Mouse (Mus musculus) neural tube, embryonic 12.5 days (tissue): ENCODE measurements at regions not wholly inside any gene's neighbourhood (a gene's known extent, or its start where the extent isn't known, plus 50 kb on each side); places are given as distances from the start of the nearest gene placed in this dataset.

Source experiments
- ATAC-seq: fragments of 200-750 bp; cut with Nextera tagmentation; 2 replicates; pipeline ENCODE4 v1.8.0; 2017; ENCODE audit warnings: low read depth, mild to moderate bottlenecking, moderate TSS enrichment, moderate library complexity; ENCODE audit not compliant: low FRiP score
- H3K27ac ChIP-seq: fragments of 300-500 bp; sonication (generic); 2 replicates; pipeline ENCODE4 v1.5.1; 2016
- H3K27me3 ChIP-seq: fragments of 300-500 bp; sonication (generic); replicated peaks from 2 replicates; pipeline ENCODE4 v1.6.1; 2016; ENCODE audit warnings: mild to moderate bottlenecking
- H3K36me3 ChIP-seq: fragments of 300-500 bp; sonication (generic); 2 replicates; pipeline ENCODE4 v1.6.1; 2016; ENCODE audit warnings: mild to moderate bottlenecking
- H3K4me1 ChIP-seq: fragments of 300-500 bp; sonication (generic); 2 replicates; pipeline ENCODE4 v1.6.1; 2016
- H3K4me2 ChIP-seq: fragments of 300-500 bp; sonication (generic); replicated peaks from 2 replicates; pipeline ENCODE4 v1.6.1; 2016; ENCODE audit warnings: mild to moderate bottlenecking
- H3K4me3 ChIP-seq: fragments of 300-500 bp; sonication (generic); 2 replicates; pipeline ENCODE4 v1.5.1; 2016
- H3K9ac ChIP-seq: fragments of 300-500 bp; sonication (generic); 2 replicates; pipeline ENCODE4 v1.6.1; 2016; ENCODE audit warnings: mild to moderate bottlenecking
- H3K9me3 ChIP-seq: fragments of 300-500 bp; sonication (generic); 2 replicates; pipeline ENCODE4 v1.6.1; 2016; ENCODE audit warnings: mild to moderate bottlenecking
- WGBS: fragments of 180-500 bp; shearing (Covaris S2); methylation state at CpG from one replicate; pipeline ENCODE4 v1.1.7; 2016; 5-methylcytosine and 5-hydroxymethylcytosine counted together

DNA sequence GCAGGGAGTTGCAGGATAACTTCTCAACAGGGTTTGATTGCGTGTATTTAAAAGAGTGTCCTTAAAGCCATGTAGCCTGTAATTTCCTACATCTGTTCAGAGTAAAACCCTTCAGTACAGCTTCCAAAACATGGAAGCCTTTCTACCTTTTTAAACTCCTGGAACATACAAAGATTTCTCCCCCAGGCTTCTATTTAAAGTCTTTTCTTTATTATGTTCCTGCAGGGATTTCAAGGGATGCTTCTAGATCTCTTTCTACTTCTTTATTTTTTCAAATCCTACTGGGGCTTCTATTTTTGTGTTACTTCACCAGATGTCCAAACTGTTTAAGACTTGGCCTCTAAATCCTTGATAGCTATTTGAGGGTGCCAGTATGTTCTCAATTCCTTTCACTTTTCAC is 196.2 kb downstream of the Anxa1 start:
- whole genome bisulfite sequencing, result 88% methylated on average over 1 of the region's 1 CpGs
- H3K4me3 ChIP-seq, result no peak overlapping the region
- no peak overlapping the region for H3K9ac ChIP-seq
- H3K27me3 ChIP-seq, result no peaks in the 10 kb centered on the region
- H3K4me1 ChIP-seq, result no peaks in the 10 kb centered on the region
- no peak overlapping the region for H3K4me2 ChIP-seq
- H3K27ac ChIP-seq, result no peak overlapping the region
- no peaks in the 10 kb centered on the region for H3K9me3 ChIP-seq
- no peaks in the 10 kb centered on the region for H3K36me3 ChIP-seq
- no peak for ATAC-seq

DNA sequence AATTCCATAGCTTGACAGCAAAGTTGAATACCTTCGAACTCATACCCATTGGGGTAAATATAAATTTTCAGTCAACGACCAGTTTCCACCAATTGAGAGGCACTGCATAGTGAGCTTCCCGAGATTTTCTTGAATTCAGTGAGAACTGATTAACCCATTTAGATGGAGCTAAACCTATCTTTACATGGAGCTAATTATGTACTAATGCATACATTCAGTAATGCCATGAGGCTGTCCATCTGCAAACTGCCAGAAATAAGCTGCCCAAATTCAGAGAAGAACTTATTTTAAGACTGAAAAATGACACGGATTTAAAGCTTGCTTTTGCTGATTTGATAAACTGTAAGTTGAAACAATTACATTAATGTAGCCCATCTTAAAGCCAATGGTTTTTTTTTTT is 208.9 kb downstream of the Anxa1 start:
- H3K4me2 ChIP-seq, result no peak overlapping the region
- no peak overlapping the region for H3K4me3 ChIP-seq
- no peak overlapping the region for H3K9ac ChIP-seq
- no peak overlapping the region for H3K27ac ChIP-seq
- 89% methylated on average over 4 of the region's 4 CpGs for WGBS
- no peaks in the 10 kb centered on the region for H3K27me3 ChIP-seq
- no peak for ATAC-seq
- no peaks in the 10 kb centered on the region for H3K4me1 ChIP-seq
- H3K9me3 ChIP-seq, result no peaks in the 10 kb centered on the region
- no peaks in the 10 kb centered on the region for H3K36me3 ChIP-seq

DNA sequence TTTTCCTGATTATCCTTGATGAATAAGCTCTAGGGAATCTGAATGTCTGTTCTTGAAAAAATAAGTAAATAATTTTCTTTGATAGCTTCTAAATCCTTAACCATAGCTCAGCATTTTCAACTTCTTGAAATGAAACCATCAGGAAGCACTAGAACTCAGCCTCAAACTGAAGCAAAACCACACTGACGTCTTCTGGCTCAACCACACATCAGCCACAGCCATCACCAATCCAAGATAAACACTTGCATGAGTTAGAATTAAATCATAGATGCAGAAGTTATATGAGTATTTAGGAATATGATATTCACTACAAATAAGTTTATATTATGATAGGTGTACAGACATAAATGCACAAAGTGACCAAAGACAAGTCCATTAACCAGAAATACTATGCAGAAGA is 229.2 kb downstream of the Anxa1 start:
- ATAC-seq, result no peak
- no peaks in the 10 kb centered on the region for H3K4me1 ChIP-seq
- no peak overlapping the region for H3K4me3 ChIP-seq
- no peak overlapping the region for H3K9ac ChIP-seq
- H3K27ac ChIP-seq, result no peak overlapping the region
- no peaks in the 10 kb centered on the region for H3K36me3 ChIP-seq
- no peaks in the 10 kb centered on the region for H3K9me3 ChIP-seq
- WGBS, result 78% methylated on average over 1 of the region's 1 CpGs
- no peak overlapping the region for H3K4me2 ChIP-seq
- no peaks in the 10 kb centered on the region for H3K27me3 ChIP-seq

DNA sequence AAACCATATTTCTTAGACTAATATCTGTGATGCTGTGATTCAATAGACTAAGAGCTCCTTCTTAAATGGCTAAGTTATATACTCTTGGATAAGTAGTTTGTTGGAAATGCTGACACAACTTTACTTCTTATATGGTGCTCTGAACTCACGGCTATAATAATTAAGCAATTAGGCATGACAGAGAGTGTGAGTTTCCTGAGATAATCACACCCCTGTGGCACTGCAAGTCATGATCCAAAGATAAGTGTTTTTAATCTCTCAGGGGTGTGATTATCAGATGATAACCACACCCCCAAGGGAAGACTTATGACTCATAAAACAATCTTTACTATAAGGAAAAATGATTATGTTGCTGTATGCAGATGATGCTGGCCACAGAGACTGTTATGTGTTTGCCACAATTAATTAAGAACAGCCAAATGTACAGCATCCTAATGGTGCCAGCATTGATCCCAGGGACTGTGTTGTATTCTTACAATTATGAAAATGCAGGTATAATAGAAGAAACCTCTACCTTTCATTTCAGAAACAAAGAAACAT is 234.3 kb downstream of the Anxa1 start:
- Histone ChIP-seq H3K9ac (no peak overlapping the region), H3K9me3 (no peaks in the 10 kb centered on the region), H3K4me3 (no peak overlapping the region), H3K27me3 (no peaks in the 10 kb centered on the region), H3K4me1 (no peaks in the 10 kb centered on the region), H3K27ac (no peak overlapping the region), H3K36me3 (no peaks in the 10 kb centered on the region), H3K4me2 (no peak overlapping the region)
- ATAC-seq, result no peak
- WGBS, result 51% methylated on average over 1 of the region's 1 CpGs

DNA sequence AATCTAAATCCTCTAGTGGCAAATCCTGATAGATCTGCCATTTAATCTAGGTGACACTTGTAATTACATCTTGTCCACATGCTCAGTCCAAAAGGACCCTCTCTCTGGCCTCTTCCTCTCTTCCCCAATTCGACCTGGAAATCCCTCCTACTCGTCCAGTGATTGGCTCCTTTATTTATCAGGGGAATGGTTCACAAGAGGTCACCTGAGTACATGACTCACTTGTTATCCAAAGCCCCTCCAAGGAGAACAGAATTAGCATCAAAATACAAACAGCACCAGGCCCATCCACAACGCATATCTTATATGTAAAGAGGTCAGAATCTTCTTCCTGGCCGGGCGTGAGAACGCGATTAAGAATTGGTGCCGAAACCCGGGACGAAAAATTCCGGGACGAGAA is 251.2 kb downstream of the Anxa1 start:
- ATAC-seq, result no peak
- Histone ChIP-seq H3K9ac (no peak overlapping the region), H3K9me3 (no peaks in the 10 kb centered on the region), H3K36me3 (no peaks in the 10 kb centered on the region), H3K27me3 (no peaks in the 10 kb centered on the region), H3K4me1 (no peaks in the 10 kb centered on the region), H3K4me3 (no peak overlapping the region), H3K27ac (no peak overlapping the region), H3K4me2 (no peak overlapping the region)
- 96% methylated on average over 12 of the region's 12 CpGs for WGBS

DNA sequence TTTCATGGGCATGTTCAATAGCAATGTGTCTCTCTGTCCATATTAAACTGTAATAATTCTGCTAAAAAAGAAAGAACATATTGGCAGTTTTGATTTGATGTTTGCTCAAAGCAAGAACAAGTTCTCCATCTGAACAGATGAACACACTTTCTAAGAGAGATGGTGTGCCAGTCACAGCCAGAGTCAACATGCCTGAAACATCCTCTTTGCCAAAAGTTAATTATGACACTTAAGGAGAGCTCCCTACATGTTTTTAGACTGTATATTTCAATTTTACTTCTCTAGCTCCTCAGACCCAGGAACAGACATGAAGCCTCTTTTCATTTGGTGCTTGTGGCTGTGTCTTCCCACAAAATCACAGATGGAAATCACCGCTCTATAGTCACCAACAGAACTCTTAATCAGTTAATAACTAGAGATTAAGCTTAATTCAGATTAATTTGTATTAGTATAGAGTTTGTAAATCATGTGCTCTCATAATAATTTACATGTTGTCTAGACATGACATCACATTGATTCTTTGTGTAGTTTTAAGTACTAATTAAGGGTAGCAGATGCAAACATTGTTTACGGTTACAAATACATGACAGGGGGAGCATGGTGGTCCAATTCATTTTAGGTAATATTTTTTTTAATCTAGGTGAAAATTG is 267.1 kb downstream of the Anxa1 start:
- Histone ChIP-seq H3K4me2 (no peak overlapping the region), H3K9ac (no peak overlapping the region), H3K4me1 (0 out of 2 replicates have a peak, but pooled peaks cover 4% of the 10 kb centered on the region), H3K27ac (no peak overlapping the region), H3K27me3 (no peaks in the 10 kb centered on the region), H3K36me3 (no peaks in the 10 kb centered on the region), H3K4me3 (no peak overlapping the region), H3K9me3 (no peaks in the 10 kb centered on the region)
- 86% methylated on average over 2 of the region's 2 CpGs for WGBS
- no peak for ATAC-seq

DNA sequence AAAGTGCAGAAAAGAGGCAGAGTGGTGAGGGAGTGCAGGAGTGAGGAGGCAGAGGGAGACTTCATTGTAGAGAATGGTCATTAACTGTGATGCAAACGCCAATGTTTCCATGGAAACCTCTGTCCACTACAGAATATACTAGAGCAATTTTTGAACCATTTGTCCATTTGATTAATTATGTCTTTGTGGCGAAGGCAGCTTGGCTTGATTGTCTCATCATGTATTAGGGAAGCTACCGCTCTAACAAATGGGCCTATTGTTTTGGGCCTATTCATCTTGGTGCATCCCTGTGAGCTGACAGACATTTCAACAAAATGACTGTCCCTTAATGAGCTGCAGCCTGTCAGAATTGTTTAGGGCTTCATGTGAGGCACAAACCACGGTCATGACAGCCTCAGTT is 268.3 kb downstream of the Anxa1 start:
- WGBS, result 10% methylated on average over 4 of the region's 4 CpGs
- Histone ChIP-seq H3K4me1 (0 out of 2 replicates have a peak, but pooled peaks cover 4% of the 10 kb centered on the region), H3K36me3 (no peaks in the 10 kb centered on the region), H3K9ac (no peak overlapping the region), H3K27ac (no peak overlapping the region), H3K27me3 (no peaks in the 10 kb centered on the region), H3K9me3 (no peaks in the 10 kb centered on the region), H3K4me2 (no peak overlapping the region), H3K4me3 (no peak overlapping the region)
- ATAC-seq, result peak; percentile 88

DNA sequence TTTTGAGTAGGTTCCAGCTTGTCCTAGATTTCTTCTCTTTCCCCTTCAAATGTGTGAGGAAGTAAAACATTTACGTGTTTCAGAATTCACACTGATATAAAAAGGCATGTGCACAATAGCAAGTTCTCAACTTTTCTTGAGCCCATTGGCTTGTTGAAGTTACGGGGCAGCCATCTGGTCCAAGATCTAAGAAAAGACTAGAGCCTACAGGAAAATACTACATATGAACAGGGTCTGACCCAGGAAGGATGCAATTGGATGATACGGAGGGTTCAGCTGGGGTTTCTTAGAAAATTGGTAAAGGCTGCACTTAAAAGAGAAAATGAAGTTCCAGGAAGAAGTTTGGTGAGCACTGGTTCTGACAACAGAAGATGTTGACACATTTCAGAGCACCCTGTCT is 276.5 kb downstream of the Anxa1 start:
- Histone ChIP-seq H3K9ac (no peak overlapping the region), H3K4me1 (no peaks in the 10 kb centered on the region), H3K4me2 (no peak overlapping the region), H3K27ac (no peak overlapping the region), H3K9me3 (no peaks in the 10 kb centered on the region), H3K4me3 (no peak overlapping the region), H3K27me3 (no peaks in the 10 kb centered on the region), H3K36me3 (no peaks in the 10 kb centered on the region)
- WGBS, result 93% methylated on average over 3 of the region's 3 CpGs
- no peak for ATAC-seq
